Mouse (Mus musculus): ENCODE measurements at regions not wholly inside any gene's neighbourhood (a gene's known extent, or its start where the extent isn't known, plus 50 kb on each side); places are given as distances from the start of the nearest gene placed in this dataset.
A peak's percentile ranks its signal among the peaks of the same experiment; 100 is the strongest.

DNA sequence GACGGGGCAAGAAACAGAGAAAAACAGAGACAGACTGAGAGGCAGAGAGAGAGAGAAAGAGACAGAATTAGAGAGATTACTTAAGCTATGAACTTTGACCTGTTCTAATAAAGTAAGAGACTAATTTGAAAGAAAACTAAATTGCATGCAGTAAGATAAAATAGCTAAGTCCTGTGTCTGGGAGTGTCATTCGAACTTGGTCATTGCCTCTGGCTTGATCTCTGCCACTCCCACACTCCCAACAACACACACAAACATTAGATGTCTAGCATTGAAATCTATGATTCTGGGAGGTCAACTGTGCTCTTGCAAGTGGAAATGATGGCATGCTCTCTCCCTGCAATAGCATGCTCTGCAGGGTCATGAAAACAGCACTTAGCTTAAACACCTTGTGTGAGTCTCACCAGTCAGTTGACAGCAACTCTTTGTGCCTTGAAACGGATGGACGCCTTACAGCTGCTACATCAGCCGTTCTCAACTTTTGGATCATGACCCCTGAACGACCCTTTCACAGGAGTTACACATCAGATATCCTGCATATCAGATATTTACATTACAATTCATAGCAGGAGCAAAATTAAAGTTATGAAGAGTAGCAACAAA lies 133.5 kb upstream of the Fat1 start:
- 57% methylated on average over 6 of the region's 6 CpGs for WGBS
- Histone ChIP-seq H3K4me3 (replicated peaks; ENCODE audit: insufficient read depth, low read depth, low read length) (no peak overlapping the region), H3K4me1 (ENCODE audit: control insufficient read depth, insufficient read depth, low read length) (no peaks in the 10 kb centered on the region), H3K27me3 (ENCODE audit: control insufficient read depth, insufficient read depth, low read length) (no peaks in the 10 kb centered on the region), H3K27ac (ENCODE audit: insufficient read depth, low read length) (no peak overlapping the region)
- no peak for DNase-seq
- TF ChIP-seq POLR2A (IDR thresholded peaks at IDR 0.05; ENCODE audit: borderline replicate concordance, insufficient read depth, low read length) (no peak), CTCF (IDR thresholded peaks at IDR 0.05; ENCODE audit: borderline replicate concordance, insufficient read depth, low read depth, low read length) (no peak)

DNA sequence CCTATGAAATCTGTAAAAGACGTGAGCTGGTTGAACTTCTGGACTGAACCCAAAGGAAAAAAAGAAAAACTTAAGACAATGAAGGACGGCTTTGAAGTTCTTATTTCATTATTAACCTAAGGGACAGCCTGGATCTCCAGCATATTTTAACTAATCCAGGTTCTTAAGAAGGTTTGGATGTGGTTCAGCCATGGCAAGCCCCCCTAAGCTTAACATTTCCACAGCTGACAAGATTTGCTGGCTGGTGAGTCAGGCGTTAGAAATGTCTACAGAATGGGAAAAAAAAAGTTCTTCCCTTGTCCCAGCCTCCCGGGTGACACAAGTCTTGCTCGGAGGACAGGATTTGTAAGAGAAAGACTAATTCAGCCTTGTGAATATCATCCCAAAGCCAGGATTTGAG lies 132.9 kb upstream of the Fat1 start:
- DNase-seq, result no peak
- H3K4me3 ChIP-seq (replicated peaks; ENCODE audit: insufficient read depth, low read depth, low read length), result no peak overlapping the region
- no peaks in the 10 kb centered on the region for H3K27me3 ChIP-seq (ENCODE audit: control insufficient read depth, insufficient read depth, low read length)
- no peak overlapping the region for H3K27ac ChIP-seq (ENCODE audit: insufficient read depth, low read length)
- WGBS, result 54% methylated on average over 5 of the region's 5 CpGs
- no peaks in the 10 kb centered on the region for H3K4me1 ChIP-seq (ENCODE audit: control insufficient read depth, insufficient read depth, low read length)
- TF ChIP-seq CTCF (IDR thresholded peaks at IDR 0.05; ENCODE audit: borderline replicate concordance, insufficient read depth, low read depth, low read length) (no peak), POLR2A (IDR thresholded peaks at IDR 0.05; ENCODE audit: borderline replicate concordance, insufficient read depth, low read length) (no peak)

DNA sequence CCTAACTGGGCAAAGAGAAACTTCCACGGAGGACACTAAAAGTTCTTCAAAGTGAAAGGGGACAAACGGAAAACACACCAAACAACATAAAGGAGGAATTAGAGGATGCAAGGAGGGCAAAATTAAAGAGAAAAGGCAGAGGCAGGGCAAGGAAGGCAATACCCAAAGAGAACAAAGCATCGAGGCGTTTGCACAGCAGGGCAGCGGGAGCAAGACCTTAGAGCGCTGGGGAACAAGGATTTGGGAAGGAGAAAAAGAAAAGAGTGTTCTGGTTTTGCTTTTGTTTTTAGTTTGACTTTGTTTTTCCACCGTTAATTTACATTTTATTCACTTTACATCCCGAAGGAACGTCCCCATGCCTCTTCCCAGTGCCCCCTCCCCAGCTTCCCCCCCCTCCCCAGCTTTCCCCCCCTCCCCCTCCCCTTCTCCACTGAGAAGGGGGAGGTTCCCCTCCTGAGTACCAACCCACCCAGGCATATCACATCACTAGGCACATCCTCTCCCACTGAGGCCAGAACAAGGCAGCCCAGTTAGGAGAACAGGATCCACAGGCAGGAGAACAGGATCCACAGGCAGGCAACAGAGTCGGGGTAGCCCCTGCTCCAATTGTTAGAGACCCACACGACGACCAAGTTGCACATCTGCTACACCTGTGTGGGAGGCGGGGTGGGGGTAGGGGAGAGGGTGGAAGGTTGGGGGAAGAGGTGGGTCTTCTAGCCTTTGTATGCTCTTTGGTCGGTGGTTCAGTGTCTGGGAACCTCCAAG lies 130.7 kb upstream of the Fat1 start:
- Histone ChIP-seq H3K27ac (ENCODE audit: insufficient read depth, low read length) (no peak overlapping the region), H3K4me1 (ENCODE audit: control insufficient read depth, insufficient read depth, low read length) (no peaks in the 10 kb centered on the region), H3K4me3 (replicated peaks; ENCODE audit: insufficient read depth, low read depth, low read length) (no peak overlapping the region), H3K27me3 (ENCODE audit: control insufficient read depth, insufficient read depth, low read length) (no peaks in the 10 kb centered on the region)
- TF ChIP-seq CTCF (IDR thresholded peaks at IDR 0.05; ENCODE audit: borderline replicate concordance, insufficient read depth, low read depth, low read length) (no peak), POLR2A (IDR thresholded peaks at IDR 0.05; ENCODE audit: borderline replicate concordance, insufficient read depth, low read length) (no peak)
- DNase-seq, result no peak
- WGBS, result 34% methylated on average over 14 of the region's 14 CpGs

DNA sequence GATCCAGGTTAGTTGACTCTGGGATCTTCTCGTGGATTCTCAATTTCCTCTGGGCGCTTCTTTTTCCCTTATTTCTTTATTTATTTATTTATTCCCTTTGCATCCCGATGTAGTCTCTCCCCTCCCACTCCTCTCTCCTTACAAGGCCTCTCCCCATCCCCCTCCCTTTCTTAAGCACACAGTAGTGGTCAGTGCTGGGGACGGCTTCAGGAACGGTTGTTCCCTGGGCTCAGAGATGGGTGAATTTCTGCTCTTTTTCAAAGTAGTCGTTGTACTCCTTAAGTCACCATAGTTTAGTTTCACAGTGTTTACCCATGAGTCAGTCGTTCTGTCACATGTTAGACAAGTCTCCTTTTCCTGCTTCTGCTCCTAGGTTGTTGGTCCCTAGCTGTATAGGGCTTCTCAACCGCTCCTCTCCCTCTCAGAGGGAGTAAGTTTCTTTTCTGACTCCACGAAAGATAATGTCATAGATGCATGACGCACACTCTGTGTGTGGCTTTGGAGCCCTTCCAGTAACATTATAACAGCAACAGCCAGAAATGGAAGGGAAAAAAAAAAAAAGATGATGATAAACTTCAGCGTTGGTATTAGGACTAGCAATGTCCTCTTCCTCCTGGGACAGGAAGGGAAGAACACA lies 129.9 kb upstream of the Fat1 start:
- Histone ChIP-seq H3K27ac (ENCODE audit: insufficient read depth, low read length) (no peak overlapping the region), H3K4me3 (replicated peaks; ENCODE audit: insufficient read depth, low read depth, low read length) (no peak overlapping the region), H3K4me1 (ENCODE audit: control insufficient read depth, insufficient read depth, low read length) (no peaks in the 10 kb centered on the region), H3K27me3 (ENCODE audit: control insufficient read depth, insufficient read depth, low read length) (no peaks in the 10 kb centered on the region)
- TF ChIP-seq POLR2A (IDR thresholded peaks at IDR 0.05; ENCODE audit: borderline replicate concordance, insufficient read depth, low read length) (no peak), CTCF (IDR thresholded peaks at IDR 0.05; ENCODE audit: borderline replicate concordance, insufficient read depth, low read depth, low read length) (no peak)
- DNase-seq, result no peak
- WGBS, result 63% methylated on average over 11 of the region's 11 CpGs

DNA sequence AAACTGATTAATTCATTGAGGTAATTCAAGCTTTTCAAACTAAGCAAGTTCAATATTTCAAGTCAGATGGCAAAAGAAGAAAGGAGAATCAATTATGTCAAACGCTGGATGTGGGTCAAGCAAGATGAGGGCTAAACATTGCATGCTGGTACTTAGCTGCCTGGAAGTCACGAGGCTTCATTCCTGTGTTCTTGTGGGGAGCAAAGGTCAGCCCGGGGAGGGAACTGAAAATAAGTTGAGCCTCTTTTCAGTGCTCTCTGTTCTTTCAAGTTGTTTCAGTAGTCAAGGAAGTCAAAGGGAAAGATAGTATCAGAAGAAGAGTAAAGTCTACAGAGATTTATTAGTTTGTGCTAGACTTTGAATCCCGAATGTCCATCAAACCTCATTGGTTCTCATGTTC lies 122.9 kb upstream of the Fat1 start:
- H3K4me3 ChIP-seq (replicated peaks; ENCODE audit: insufficient read depth, low read depth, low read length), result no peak overlapping the region

DNA sequence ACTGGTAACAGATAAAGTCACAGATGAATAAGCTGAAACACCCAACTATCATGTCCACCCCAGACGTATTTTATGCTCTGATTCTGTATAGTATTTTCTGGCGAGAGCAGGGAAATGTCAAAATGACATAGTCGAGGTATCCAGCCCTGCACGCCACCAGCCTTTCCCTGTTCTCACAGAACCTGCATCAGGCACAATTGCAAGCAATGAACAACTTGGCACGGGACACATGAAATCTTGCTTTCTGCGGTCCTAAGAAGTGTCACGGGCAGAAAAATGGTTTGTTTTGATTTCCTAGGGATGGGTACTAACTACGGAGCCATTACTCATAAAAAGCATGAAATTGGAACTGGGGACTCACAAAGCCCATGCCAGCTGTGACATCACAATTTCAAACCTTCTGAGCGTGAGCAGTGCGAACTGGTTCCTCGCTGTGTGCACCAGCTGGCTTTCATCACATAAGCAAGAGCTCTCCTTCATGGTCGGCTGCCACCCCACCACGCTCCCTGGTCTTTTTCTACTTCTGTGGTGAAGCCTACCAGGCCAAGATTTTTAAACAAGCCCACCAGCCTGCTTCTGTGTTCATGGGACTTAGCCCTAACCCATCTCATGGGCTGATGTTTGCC lies 117.6 kb upstream of the Fat1 start:
- H3K4me1 ChIP-seq (ENCODE audit: control insufficient read depth, insufficient read depth, low read length), result peaks cover 6% of the 10 kb centered on the region
- no peaks in the 10 kb centered on the region; the same call in 1 of the 2 replicates for H3K27me3 ChIP-seq (ENCODE audit: control insufficient read depth, insufficient read depth, low read length)
- H3K27ac ChIP-seq (ENCODE audit: insufficient read depth, low read length), result no peak overlapping the region
- TF ChIP-seq POLR2A (IDR thresholded peaks at IDR 0.05; ENCODE audit: borderline replicate concordance, insufficient read depth, low read length), result no peak
- TF ChIP-seq CTCF (IDR thresholded peaks at IDR 0.05; ENCODE audit: borderline replicate concordance, insufficient read depth, low read depth, low read length), result no peak
- 16% methylated on average over 13 of the region's 13 CpGs for WGBS
- DNase-seq, result peak; percentile 49 to 55
- H3K4me3 ChIP-seq (replicated peaks; ENCODE audit: insufficient read depth, low read depth, low read length), result peak overlapping the region; percentile 9

More for the DNA sequence above, 122.9 kb upstream of the Fat1 start:
- Histone ChIP-seq H3K27me3 (ENCODE audit: control insufficient read depth, insufficient read depth, low read length) (no peaks in the 10 kb centered on the region; the same call in 1 of the 2 replicates), H3K27ac (ENCODE audit: insufficient read depth, low read length) (no peak overlapping the region), H3K4me1 (ENCODE audit: control insufficient read depth, insufficient read depth, low read length) (no peaks in the 10 kb centered on the region)
- no peak for TF ChIP-seq CTCF (IDR thresholded peaks at IDR 0.05; ENCODE audit: borderline replicate concordance, insufficient read depth, low read depth, low read length)
- no peak for TF ChIP-seq POLR2A (IDR thresholded peaks at IDR 0.05; ENCODE audit: borderline replicate concordance, insufficient read depth, low read length)
- WGBS, result 78% methylated on average over 4 of the region's 4 CpGs
- no peak for DNase-seq

DNA sequence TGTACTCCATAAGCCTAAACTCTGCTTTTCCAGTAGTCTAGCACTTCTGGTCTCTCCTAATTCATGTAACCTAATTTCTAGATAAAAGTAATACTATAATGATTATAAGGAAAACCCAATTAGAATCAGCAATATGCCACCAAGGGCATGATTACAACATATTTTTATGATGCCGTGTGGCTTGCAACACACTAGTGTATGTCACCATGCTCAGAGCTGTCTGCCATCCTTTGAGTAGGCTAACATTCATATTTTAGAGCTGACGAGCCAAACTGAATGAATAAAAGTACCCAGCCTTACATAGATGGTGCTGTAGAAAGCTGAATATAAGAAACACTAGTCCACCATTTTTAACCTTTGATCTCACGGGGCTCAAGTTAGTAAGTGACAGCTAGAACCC lies 116.0 kb upstream of the Fat1 start:
- no peaks in the 10 kb centered on the region for H3K27me3 ChIP-seq (ENCODE audit: control insufficient read depth, insufficient read depth, low read length)
- no peak overlapping the region for H3K27ac ChIP-seq (ENCODE audit: insufficient read depth, low read length)
- DNase-seq, result no peak
- peaks cover 6% of the 10 kb centered on the region for H3K4me1 ChIP-seq (ENCODE audit: control insufficient read depth, insufficient read depth, low read length)
- H3K4me3 ChIP-seq (replicated peaks; ENCODE audit: insufficient read depth, low read depth, low read length), result no peak overlapping the region
- no peak for TF ChIP-seq CTCF (IDR thresholded peaks at IDR 0.05; ENCODE audit: borderline replicate concordance, insufficient read depth, low read depth, low read length)
- TF ChIP-seq POLR2A (IDR thresholded peaks at IDR 0.05; ENCODE audit: borderline replicate concordance, insufficient read depth, low read length), result no peak
- 96% methylated on average over 3 of the region's 3 CpGs for WGBS
